Mouse (Mus musculus) heart, postnatal 0 days (tissue): ENCODE data around the gene Tex19.2.

ENCODE experiments used
- CTCF ChIP-seq: IDR thresholded peaks from 2 replicates; pipeline ENCODE4 v1.5.1; 2016; ENCODE audit warnings: antibody characterized with exemption, control low read depth, low read depth
- EP300 ChIP-seq: IDR thresholded peaks from 2 replicates; pipeline ENCODE4 v1.6.1; 2016; ENCODE audit warnings: antibody characterized with exemption, low read depth

GRCm38 (mm10) chr11:121118577-121118976, at the start of gene Tex19.2:
- TF ChIP-seq CTCF (no peak), EP300 (no peak)
